Mouse (Mus musculus) myocyte (in vitro differentiated cells): Measurements from ENCODE around the gene Clec16a.
A peak's percentile ranks its signal among the peaks of the same experiment; 100 is the strongest.

Experiments
- E2F4 ChIP-seq: IDR thresholded peaks from one replicate; pipeline ENCODE4 v1.6.1; 2011; ENCODE audit warnings: mild to moderate bottlenecking, control low read depth, moderate library complexity; ENCODE audit not compliant: insufficient read depth
- MAX ChIP-seq: IDR thresholded peaks from one replicate; pipeline ENCODE4 v1.6.1; 2011; ENCODE audit warnings: low read depth, mild to moderate bottlenecking, control low read depth
- MYOD1 ChIP-seq, 3 experiments: IDR thresholded peaks; one replicate each; pipeline ENCODE4 v1.6.1; 2011; ENCODE audit warnings: control low read depth in 2 of 3, low read depth in 2 of 3, mild to moderate bottlenecking in 2 of 3, moderate library complexity in 1 of 3; ENCODE audit not compliant: insufficient read length in 2 of 3, control insufficient read depth in 1 of 3
- MYOG ChIP-seq, 3 experiments: IDR thresholded peaks; one replicate each; pipeline ENCODE4 v1.6.1; 2011; ENCODE audit warnings: control low read depth in 2 of 3, low read depth in 2 of 3, mild to moderate bottlenecking in 2 of 3; ENCODE audit not compliant: insufficient read length in 2 of 3, control insufficient read depth in 1 of 3, insufficient read depth in 1 of 3
- POLR2A ChIP-seq: IDR thresholded peaks from one replicate; pipeline ENCODE4 v1.6.1; 2011; ENCODE audit warnings: low read depth, mild to moderate bottlenecking, control low read depth, moderate library complexity; ENCODE audit not compliant: insufficient read length
- SRF ChIP-seq: IDR thresholded peaks from one replicate; pipeline ENCODE4 v1.6.1; 2011; ENCODE audit warnings: low read depth; ENCODE audit not compliant: control insufficient read depth, insufficient read length
- TCF12 ChIP-seq: IDR thresholded peaks from one replicate; pipeline ENCODE4 v1.6.1; 2011; ENCODE audit warnings: mild to moderate bottlenecking, control low read depth; ENCODE audit not compliant: poor library complexity, insufficient read depth, severe bottlenecking
- TCF3 ChIP-seq: IDR thresholded peaks from one replicate; pipeline ENCODE4 v1.6.1; 2011; ENCODE audit warnings: low read depth, control low read depth; ENCODE audit not compliant: insufficient read length
- USF1 ChIP-seq: IDR thresholded peaks from one replicate; pipeline ENCODE4 v1.6.1; 2011; ENCODE audit warnings: low read depth, mild to moderate bottlenecking, control low read depth, moderate library complexity

- peak; percentile 33 to 91 (median 80) for TF ChIP-seq MYOG (IDR thresholded peaks at IDR 0.05; ENCODE audit: control insufficient read depth in 1 of 3, insufficient read depth in 1 of 3, insufficient read length in 2 of 3, low read depth in 2 of 3)
- no peak for TF ChIP-seq POLR2A
- no peak for TF ChIP-seq USF1
- no peak for TF ChIP-seq SRF
- TF ChIP-seq TCF12 = peak; percentile 38
- peak; percentile 20 to 94 (median 93) for TF ChIP-seq MYOD1 (IDR thresholded peaks at IDR 0.05; ENCODE audit: control insufficient read depth in 1 of 3, insufficient read length in 2 of 3, low read depth in 2 of 3)
- TF ChIP-seq TCF3 = peak; percentile 43
- TF ChIP-seq E2F4 = no peak
- TF ChIP-seq MAX = no peak
Measured at GRCm38 (mm10) chr16:10776322-10776721, 231.2 kb downstream of the Clec16a start.
